Mouse (Mus musculus) megakaryocyte, embryonic 14.5 days (primary cell): ENCODE measurements around the gene Cabp7. TPM values are rescaled to one million over a fixed set of nuclear protein-coding genes. Genes with fewer than 3 reads are reported as not detected.
A peak's percentile ranks its signal among the peaks of the same experiment; 100 is the strongest.

ENCODE experiments used
- H3K27me3 ChIP-seq: replicated peaks from 2 replicates; pipeline ENCODE3; 2012; ENCODE audit warnings: inconsistent platforms
- H3K36me3 ChIP-seq: replicated peaks from 2 replicates; pipeline ENCODE3; 2012; ENCODE audit warnings: low read length, inconsistent platforms, mixed read lengths
- H3K4me1 ChIP-seq: 2 replicates; pipeline ENCODE4 v1.6.1; 2012; ENCODE audit warnings: inconsistent platforms
- H3K4me3 ChIP-seq: replicated peaks from 2 replicates; pipeline ENCODE3; 2012; ENCODE audit warnings: moderate library complexity, mild to moderate bottlenecking, inconsistent platforms
- H3K9me3 ChIP-seq: 2 replicates; pipeline ENCODE4 v1.6.1; 2012; ENCODE audit warnings: inconsistent platforms
- FLI1 ChIP-seq: IDR thresholded peaks from 2 replicates; pipeline ENCODE4 v1.6.1; 2012; ENCODE audit warnings: low read length, inconsistent platforms, mixed read lengths
- GATA1 ChIP-seq: IDR thresholded peaks from 3 replicates; pipeline ENCODE4 v1.6.1; 2012; ENCODE audit warnings: mixed read lengths, low read length, inconsistent platforms, borderline replicate concordance
- polyA plus RNA-seq: library from polyadenylated mRNA; stranded (reverse); fragments of >175 nt; gene quantifications from 2 replicates; pipeline ENCODE4 v1.2.3, GENCODE M21; 2012; ENCODE audit warnings: low replicate concordance; ENCODE audit not compliant: insufficient read depth

Gene Cabp7
- polyA plus RNA-seq, 1 experiment: not detected

- Histone ChIP-seq H3K4me1 (peaks cover 3% of the 10 kb centered on the region; the same call in 1 of the 2 replicates), H3K9me3 (peaks cover 19% of the 10 kb centered on the region), H3K4me3 (no peak overlapping the region), H3K36me3 (no peaks in the 10 kb centered on the region), H3K27me3 (peaks cover 81% of the 10 kb centered on the region)
- TF ChIP-seq FLI1 (no peak), GATA1 (no peak)
These were observed 7.5 kb upstream of the Cabp7 start for GRCm38 (mm10) chr11:4754036-4754435.

DNA sequence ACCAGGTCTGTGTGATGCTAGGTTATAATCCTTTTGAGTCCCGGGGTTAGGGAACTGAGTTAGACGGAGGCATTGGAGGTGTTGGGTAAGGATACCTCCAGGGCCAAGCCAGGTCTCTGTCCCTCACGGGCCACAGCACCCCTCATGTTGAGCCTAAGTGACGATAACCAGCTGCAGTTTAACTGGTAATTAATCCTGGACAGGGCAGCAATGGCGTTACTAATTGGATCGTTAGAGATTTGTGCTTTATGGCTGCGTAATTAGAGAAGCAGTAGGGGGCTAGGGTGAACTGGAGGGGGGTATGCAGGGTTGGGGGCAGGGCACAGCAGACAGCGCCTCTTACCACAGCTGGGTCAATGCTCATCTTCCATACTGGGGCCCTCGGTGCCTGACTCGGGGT, 6.3 kb upstream of the Cabp7 start:
- peaks cover 85% of the 10 kb centered on the region for H3K27me3 ChIP-seq
- peaks cover 3% of the 10 kb centered on the region; the same call in 1 of the 2 replicates for H3K4me1 ChIP-seq
- peaks cover 19% of the 10 kb centered on the region for H3K9me3 ChIP-seq
- H3K4me3 ChIP-seq: no peak overlapping the region
- no peak for TF ChIP-seq FLI1
- no peak for TF ChIP-seq GATA1
- H3K36me3 ChIP-seq: no peaks in the 10 kb centered on the region

- Histone ChIP-seq H3K9me3 (peaks cover 19% of the 10 kb centered on the region), H3K4me1 (peaks cover 11% of the 10 kb centered on the region), H3K36me3 (no peaks in the 10 kb centered on the region), H3K27me3 (peaks cover 90% of the 10 kb centered on the region), H3K4me3 (no peak overlapping the region)
- TF ChIP-seq GATA1 (no peak), FLI1 (no peak)
These were observed 3.7 kb upstream of the Cabp7 start for GRCm38 (mm10) chr11:4750263-4750662.

- peaks cover 11% of the 10 kb centered on the region for H3K4me1 ChIP-seq
- H3K4me3 ChIP-seq: peak overlapping the region; percentile 28
- peaks cover 3% of the 10 kb centered on the region; the same call in 1 of the 2 replicates for H3K9me3 ChIP-seq
- H3K36me3 ChIP-seq: no peaks in the 10 kb centered on the region
- no peak for TF ChIP-seq GATA1
- TF ChIP-seq FLI1: no peak
- peaks cover 96% of the 10 kb centered on the region for H3K27me3 ChIP-seq
These were observed 707 bp upstream of the Cabp7 start for GRCm38 (mm10) chr11:4747285-4747684.

DNA sequence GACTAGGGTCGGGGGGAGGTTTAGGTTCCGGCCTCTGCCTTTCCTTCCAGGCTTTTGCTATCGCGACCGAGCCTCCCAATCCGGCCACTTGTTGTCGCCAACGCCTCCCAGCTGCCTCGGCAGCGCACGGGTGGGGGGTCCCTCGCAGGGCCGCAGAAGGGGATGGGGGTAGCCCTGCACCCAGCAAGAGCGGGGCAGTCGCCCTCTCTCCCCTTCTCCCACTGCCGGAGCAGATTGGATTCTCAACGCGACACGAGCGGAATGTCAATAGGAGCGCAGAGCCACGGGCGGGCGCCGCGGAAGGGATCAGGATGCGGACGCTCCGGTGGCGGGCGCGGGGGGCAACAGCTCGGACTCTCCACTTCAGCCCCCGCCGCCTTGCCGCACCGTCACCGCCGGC, 609 bp downstream of the Cabp7 start:
- Histone ChIP-seq H3K4me1 (peaks cover 11% of the 10 kb centered on the region), H3K36me3 (no peaks in the 10 kb centered on the region), H3K9me3 (peaks cover 3% of the 10 kb centered on the region; the same call in 1 of the 2 replicates), H3K27me3 (peaks cover 98% of the 10 kb centered on the region), H3K4me3 (no peak overlapping the region)
- no peak for TF ChIP-seq FLI1
- no peak for TF ChIP-seq GATA1

DNA sequence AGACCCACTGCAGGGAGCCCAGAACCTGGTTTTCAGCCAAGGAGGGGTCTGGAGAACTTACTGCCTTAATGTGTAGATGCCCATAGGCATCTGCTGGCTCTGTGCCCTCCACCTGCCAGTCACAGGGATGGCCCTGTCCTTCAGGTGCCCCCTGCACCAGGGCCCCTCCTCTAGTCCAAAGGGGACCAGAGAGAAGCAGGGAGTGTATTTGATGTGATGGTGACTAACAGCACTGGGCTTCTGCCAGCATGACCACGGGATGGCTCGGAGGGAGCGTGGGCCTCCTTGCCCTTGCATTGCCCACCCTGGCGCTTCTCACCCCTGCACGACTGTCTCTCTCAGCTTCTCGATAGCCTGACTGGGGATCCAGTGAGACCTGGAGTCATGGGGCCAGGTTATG, 1.9 kb downstream of the Cabp7 start:
- peaks cover 98% of the 10 kb centered on the region for H3K27me3 ChIP-seq
- peaks cover 19% of the 10 kb centered on the region for H3K4me1 ChIP-seq
- H3K36me3 ChIP-seq: no peaks in the 10 kb centered on the region
- H3K4me3 ChIP-seq: no peak overlapping the region
- peaks cover 3% of the 10 kb centered on the region; the same call in 1 of the 2 replicates for H3K9me3 ChIP-seq
- TF ChIP-seq FLI1: no peak
- no peak for TF ChIP-seq GATA1

GRCm38 (mm10) chr11:4740785-4741184, 5.8 kb downstream of the Cabp7 start:
- Histone ChIP-seq H3K4me1 (peaks cover 8% of the 10 kb centered on the region), H3K4me3 (no peak overlapping the region), H3K9me3 (no peaks in the 10 kb centered on the region), H3K27me3 (peaks cover 74% of the 10 kb centered on the region), H3K36me3 (peaks cover 24% of the 10 kb centered on the region)
- TF ChIP-seq GATA1: no peak
- no peak for TF ChIP-seq FLI1

- Histone ChIP-seq H3K4me1 (peaks cover 20% of the 10 kb centered on the region), H3K9me3 (no peaks in the 10 kb centered on the region), H3K36me3 (peaks cover 38% of the 10 kb centered on the region), H3K4me3 (no peak overlapping the region), H3K27me3 (peaks cover 57% of the 10 kb centered on the region)
- TF ChIP-seq FLI1 (no peak), GATA1 (no peak)
These were observed 7.9 kb downstream of the Cabp7 start for GRCm38 (mm10) chr11:4738719-4739118.

- peaks cover 20% of the 10 kb centered on the region for H3K4me1 ChIP-seq
- no peak for TF ChIP-seq GATA1
- no peak for TF ChIP-seq FLI1
- no peak overlapping the region for H3K4me3 ChIP-seq
- H3K36me3 ChIP-seq: peaks cover 41% of the 10 kb centered on the region
- no peaks in the 10 kb centered on the region for H3K9me3 ChIP-seq
- peaks cover 47% of the 10 kb centered on the region for H3K27me3 ChIP-seq
These were observed 8.9 kb downstream of the Cabp7 start for GRCm38 (mm10) chr11:4737682-4738081.

DNA sequence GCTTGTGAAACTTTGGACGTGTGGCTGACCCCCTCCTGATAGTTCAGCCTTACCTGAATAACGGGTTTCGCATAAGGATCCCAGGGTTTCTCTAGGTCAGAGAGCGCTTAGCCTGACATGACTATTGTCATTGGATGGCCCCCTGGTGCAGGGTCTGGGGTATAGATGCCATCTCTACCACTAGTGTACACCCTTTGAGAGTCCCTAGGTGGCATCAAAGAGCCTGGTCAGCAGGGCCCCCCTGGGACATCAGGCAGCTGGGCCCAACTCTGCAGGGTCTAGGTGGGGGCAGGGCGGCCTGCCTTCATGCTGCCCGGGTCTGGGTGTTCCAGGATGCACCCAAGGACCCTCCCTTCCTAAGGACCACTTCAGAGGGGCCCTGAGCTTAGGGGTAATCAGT, 10.2 kb downstream of the Cabp7 start:
- Histone ChIP-seq H3K36me3 (peaks cover 54% of the 10 kb centered on the region), H3K9me3 (no peaks in the 10 kb centered on the region), H3K4me3 (no peak overlapping the region)

GRCm38 (mm10) chr11:4734179-4734578, 12.4 kb downstream of the Cabp7 start:
- Histone ChIP-seq H3K9me3 (no peaks in the 10 kb centered on the region), H3K36me3 (peaks cover 74% of the 10 kb centered on the region)
- TF ChIP-seq GATA1: no peak
- TF ChIP-seq FLI1: no peak

More for the DNA sequence above, 10.2 kb downstream of the Cabp7 start:
- Histone ChIP-seq H3K27me3 (peaks cover 33% of the 10 kb centered on the region), H3K4me1 (peaks cover 25% of the 10 kb centered on the region)
- TF ChIP-seq GATA1: no peak
- no peak for TF ChIP-seq FLI1

More at GRCm38 (mm10) chr11:4734179-4734578, 12.4 kb downstream of the Cabp7 start:
- peak overlapping the region; percentile 53 for H3K4me3 ChIP-seq
- H3K27me3 ChIP-seq: peaks cover 14% of the 10 kb centered on the region
- H3K4me1 ChIP-seq: peaks cover 23% of the 10 kb centered on the region
